Mouse (Mus musculus) MEL (cell line): ENCODE data around the gene Tent4b. TPM values are rescaled to one million over a fixed set of nuclear protein-coding genes. Genes with fewer than 3 reads are reported as not detected.

Source experiments
- DNase-seq: peaks from one replicate; pipeline ENCODE4 v3.0.0; 2011; ENCODE audit warnings: low read depth, low spot score
- H3K27ac ChIP-seq: 2 replicates; pipeline ENCODE4 v1.5.1; 2012; ENCODE audit warnings: low read depth, mild to moderate bottlenecking, control low read depth, low read length, moderate library complexity; ENCODE audit not compliant: control insufficient read depth
- H3K27me3 ChIP-seq, 2 experiments: fragments of 150-350 bp in 1 of 2; sonication (generic) in 1 of 2; 2 replicates each; pipeline ENCODE4 v1.6.1; 2012; ENCODE audit warnings: low read length in 2 of 2, mild to moderate bottlenecking in 2 of 2, improper control_type of control experiment in 1 of 2, moderate library complexity in 1 of 2; ENCODE audit not compliant: insufficient read depth in 2 of 2, control insufficient read depth in 1 of 2
- H3K36me3 ChIP-seq, 2 experiments: 2 replicates each; pipeline ENCODE4 v1.6.1; 2012 to 2014; ENCODE audit warnings: low read length in 2 of 2, improper control_type of control experiment in 1 of 2, inconsistent platforms in 1 of 2, mild to moderate bottlenecking in 1 of 2; ENCODE audit not compliant: insufficient read depth in 2 of 2, control insufficient read depth in 1 of 2
- H3K4me1 ChIP-seq, 2 experiments: fragments of 150-350 bp in 1 of 2; sonication (generic) in 1 of 2; 2 replicates each; pipeline ENCODE4 v1.6.1; 2012; ENCODE audit warnings: low read length in 2 of 2, improper control_type of control experiment in 1 of 2, mild to moderate bottlenecking in 1 of 2; ENCODE audit not compliant: insufficient read depth in 2 of 2, control insufficient read depth in 1 of 2
- H3K4me3 ChIP-seq, 2 experiments: fragments of 150-350 bp in 1 of 2; sonication (generic) in 1 of 2; 2 replicates each; pipeline ENCODE4 v1.5.1; 2012; ENCODE audit warnings: low read depth in 2 of 2, low read length in 2 of 2, mild to moderate bottlenecking in 2 of 2, moderate library complexity in 2 of 2, control low read depth in 1 of 2, improper control_type of control experiment in 1 of 2; ENCODE audit not compliant: control insufficient read depth in 1 of 2, insufficient read depth in 1 of 2
- H3K79me2 ChIP-seq: 2 replicates; pipeline ENCODE4 v1.6.1; 2012; ENCODE audit warnings: mild to moderate bottlenecking, low read length, moderate library complexity; ENCODE audit not compliant: control insufficient read depth, poor library complexity, insufficient read depth
- H3K9ac ChIP-seq: 2 replicates; pipeline ENCODE4 v1.6.1; 2012; ENCODE audit warnings: low read depth, mild to moderate bottlenecking, control low read depth, low read length, moderate library complexity; ENCODE audit not compliant: control insufficient read depth, poor library complexity, severe bottlenecking
- H3K9me3 ChIP-seq: fragments of 150-350 bp; sonication (generic); replicated peaks from 2 replicates; pipeline ENCODE4 v1.6.1; 2012; ENCODE audit warnings: mild to moderate bottlenecking, low read length, improper control_type of control experiment, moderate library complexity; ENCODE audit not compliant: insufficient read depth
- BHLHE40 ChIP-seq: IDR thresholded peaks from 2 replicates; pipeline ENCODE4 v1.6.1; 2012; ENCODE audit warnings: low read depth, mild to moderate bottlenecking, inconsistent platforms, low read length, improper control_type of control experiment, borderline replicate concordance
- CHD1 ChIP-seq: IDR thresholded peaks from 2 replicates; pipeline ENCODE4 v1.6.1; 2012; ENCODE audit warnings: low read depth, mild to moderate bottlenecking, inconsistent platforms, low read length, improper control_type of control experiment
- CTCF ChIP-seq, 3 experiments: IDR thresholded peaks in 2 of 3; conservative IDR thresholded peaks in 1 of 3; 2 replicates each; pipeline ENCODE4 v1.5.1; 2011 to 2012; ENCODE audit warnings: low read length in 3 of 3, low read depth in 2 of 3, mild to moderate bottlenecking in 2 of 3, improper control_type of control experiment in 1 of 3, inconsistent platforms in 1 of 3, mixed read lengths in 1 of 3, moderate library complexity in 1 of 3; ENCODE audit not compliant: control insufficient read depth in 1 of 3, insufficient read depth in 1 of 3, poor library complexity in 1 of 3, severe bottlenecking in 1 of 3
- E2F4 ChIP-seq: IDR thresholded peaks from 2 replicates; pipeline ENCODE4 v1.6.1; 2011; ENCODE audit warnings: low read depth, low read length, improper control_type of control experiment, borderline replicate concordance
- ELF1 ChIP-seq: IDR thresholded peaks from 2 replicates; pipeline ENCODE4 v1.6.1; 2014; ENCODE audit warnings: low read depth, mild to moderate bottlenecking, inconsistent platforms, low read length, improper control_type of control experiment, moderate library complexity
- EP300 ChIP-seq, 2 experiments: IDR thresholded peaks; 2 replicates each; pipeline ENCODE4 v1.6.1; 2011; ENCODE audit warnings: improper control_type of control experiment in 2 of 2, low read length in 2 of 2, low read depth in 1 of 2, mild to moderate bottlenecking in 1 of 2
- GABPA ChIP-seq: IDR thresholded peaks from 2 replicates; pipeline ENCODE4 v1.6.1; 2012; ENCODE audit warnings: low read depth, mild to moderate bottlenecking, inconsistent platforms, low read length, improper control_type of control experiment, moderate library complexity
- GATA1 ChIP-seq: IDR thresholded peaks from 2 replicates; pipeline ENCODE4 v1.6.1; 2011; ENCODE audit warnings: low read depth, low read length, improper control_type of control experiment
- JUND ChIP-seq: IDR thresholded peaks from 2 replicates; pipeline ENCODE4 v1.6.1; 2011; ENCODE audit warnings: low read depth, mild to moderate bottlenecking, improper control_type of control experiment, low read length
- MEF2A ChIP-seq: IDR thresholded peaks from 2 replicates; pipeline ENCODE4 v1.6.1; 2014; ENCODE audit warnings: low read depth, mild to moderate bottlenecking, inconsistent platforms, low read length, improper control_type of control experiment; ENCODE audit not compliant: poor library complexity, insufficient replicate concordance, severe bottlenecking; ENCODE audit errors: extremely low read depth
- MXI1 ChIP-seq: IDR thresholded peaks from 2 replicates; pipeline ENCODE4 v1.6.1; 2011; ENCODE audit warnings: mild to moderate bottlenecking, low read depth, low read length, improper control_type of control experiment
- NELFE ChIP-seq: IDR thresholded peaks from 2 replicates; pipeline ENCODE4 v1.6.1; 2011; ENCODE audit warnings: low read depth, low read length, improper control_type of control experiment
- RAD21 ChIP-seq: IDR thresholded peaks from 2 replicates; pipeline ENCODE4 v1.6.1; 2011; ENCODE audit warnings: mild to moderate bottlenecking, low read depth, low read length, improper control_type of control experiment
- RCOR1 ChIP-seq: IDR thresholded peaks from 2 replicates; pipeline ENCODE4 v1.6.1; 2012; ENCODE audit warnings: low read depth, mild to moderate bottlenecking, inconsistent platforms, low read length, improper control_type of control experiment
- SIN3A ChIP-seq: IDR thresholded peaks from 2 replicates; pipeline ENCODE4 v1.6.1; 2012; ENCODE audit warnings: low read length, improper control_type of control experiment, inconsistent platforms
- SMC3 ChIP-seq: IDR thresholded peaks from 2 replicates; pipeline ENCODE4 v1.6.1; 2011; ENCODE audit warnings: low read depth, low read length, improper control_type of control experiment
- TAL1 ChIP-seq: IDR thresholded peaks from 2 replicates; pipeline ENCODE4 v1.6.1; 2012; ENCODE audit warnings: mild to moderate bottlenecking, inconsistent platforms, low read length, moderate library complexity, mixed read lengths
- TCF12 ChIP-seq: IDR thresholded peaks from 2 replicates; pipeline ENCODE4 v1.6.1; 2014; ENCODE audit warnings: low read depth, mild to moderate bottlenecking, inconsistent platforms, low read length, improper control_type of control experiment, moderate library complexity
- UBTF ChIP-seq: IDR thresholded peaks from 2 replicates; pipeline ENCODE4 v1.6.1; 2012; ENCODE audit warnings: low read depth, mild to moderate bottlenecking, inconsistent platforms, low read length, improper control_type of control experiment, moderate library complexity, borderline replicate concordance; ENCODE audit not compliant: insufficient read depth
- USF1 ChIP-seq: IDR thresholded peaks from 2 replicates; pipeline ENCODE4 v1.6.1; 2014; ENCODE audit warnings: low read depth, mild to moderate bottlenecking, inconsistent platforms, low read length, improper control_type of control experiment, moderate library complexity
- ZC3H11A ChIP-seq: IDR thresholded peaks from 2 replicates; pipeline ENCODE4 v1.6.1; 2012; ENCODE audit warnings: low read depth, mild to moderate bottlenecking, inconsistent platforms, low read length, improper control_type of control experiment
- ZKSCAN1 ChIP-seq: IDR thresholded peaks from 2 replicates; pipeline ENCODE4 v1.6.1; 2012; ENCODE audit warnings: low read depth, mild to moderate bottlenecking, inconsistent platforms, low read length, improper control_type of control experiment, moderate library complexity
- ZNF384 ChIP-seq: IDR thresholded peaks from 2 replicates; pipeline ENCODE4 v1.6.1; 2012; ENCODE audit warnings: low read depth, mild to moderate bottlenecking, inconsistent platforms, low read length, improper control_type of control experiment
- polyA plus RNA-seq, 2 experiments: library from polyadenylated mRNA; stranded (reverse) in 1 of 2; unstranded in 1 of 2; fragments of >175 nt in 1 of 2; fragments of >200 nt in 1 of 2; gene quantifications; 2 replicates each; pipeline versions ENCODE4 v1.2.1 to v1.2.4; 2012; ENCODE audit warnings: low replicate concordance in 2 of 2, low read depth in 1 of 2; ENCODE audit not compliant: insufficient read length in 2 of 2, insufficient read depth in 1 of 2, missing spikeins in 1 of 2
- total RNA-seq: library from RNA; depleted of rRNA; stranded (reverse); fragments of 300-350 nt; gene quantifications from 2 replicates; pipeline ENCODE4 v1.2.3, GENCODE M21; 2012

Tent4b gene
- total and polyA plus RNA-seq, 3 experiments = 25.9 to 45.3 TPM; not detected in 1

DNA sequence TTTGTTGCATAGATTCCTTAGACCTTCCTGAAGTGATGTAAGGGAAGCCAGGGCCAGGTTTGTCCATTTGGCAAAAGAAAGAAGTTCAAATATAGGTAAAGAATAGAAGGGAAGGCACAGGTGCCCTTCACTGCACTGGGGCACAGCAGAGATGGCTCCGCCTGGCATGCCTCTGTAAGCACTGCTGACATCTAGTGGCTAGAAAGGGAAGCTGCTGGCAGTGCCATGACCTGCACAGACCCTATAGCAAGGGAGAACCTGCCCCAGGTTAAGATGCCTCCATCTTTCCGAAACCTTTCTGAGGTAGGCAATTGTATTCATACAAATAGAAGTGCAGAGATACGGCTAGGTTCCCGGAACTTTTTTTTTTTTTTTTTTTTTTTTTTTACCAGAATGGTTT lies 45.3 kb downstream of the Tent4b start:
- no peak overlapping the region for H3K4me3 ChIP-seq
- peak; percentile 67 for DNase-seq
- TF ChIP-seq ZC3H11A (peak; percentile 28; the same call in 1 of the 2 replicates), NELFE (no peak), UBTF (no peak), SMC3 (peak; percentile 63), RAD21 (peak; percentile 65), BHLHE40 (0 out of 2 replicates have a peak, but pooled peaks have one; percentile 21), ZNF384 (peak; percentile 55; the same call in 1 of the 2 replicates), SIN3A (no peak), CTCF (IDR thresholded peaks at IDR 0.05 in 2 of 3, conservative IDR thresholded peaks at IDR 0.05 in 1 of 3; ENCODE audit: control insufficient read depth in 1 of 3, insufficient read depth in 1 of 3, low read depth in 2 of 3, low read length in 3 of 3, poor library complexity in 1 of 3, severe bottlenecking in 1 of 3) (peak; percentile 83 to 94 (median 88)), E2F4 (no peak), USF1 (no peak)
- TF ChIP-seq, all 39 proteins: peak for 6
- H3K27ac ChIP-seq = no peak overlapping the region
- H3K36me3 ChIP-seq = peaks cover 9 to 10% of the 10 kb centered on the region in 2 experiments
- H3K4me1 ChIP-seq = peaks cover 0 to 7% of the 10 kb centered on the region in 2 experiments; a peak in 3 of 4 replicates
- no peaks in the 10 kb centered on the region for H3K9me3 ChIP-seq
- peaks cover 4% of the 10 kb centered on the region; the same call in 1 of the 2 replicates for H3K79me2 ChIP-seq
- no peak overlapping the region for H3K9ac ChIP-seq
- H3K27me3 ChIP-seq = no peaks in the 10 kb centered on the region

DNA sequence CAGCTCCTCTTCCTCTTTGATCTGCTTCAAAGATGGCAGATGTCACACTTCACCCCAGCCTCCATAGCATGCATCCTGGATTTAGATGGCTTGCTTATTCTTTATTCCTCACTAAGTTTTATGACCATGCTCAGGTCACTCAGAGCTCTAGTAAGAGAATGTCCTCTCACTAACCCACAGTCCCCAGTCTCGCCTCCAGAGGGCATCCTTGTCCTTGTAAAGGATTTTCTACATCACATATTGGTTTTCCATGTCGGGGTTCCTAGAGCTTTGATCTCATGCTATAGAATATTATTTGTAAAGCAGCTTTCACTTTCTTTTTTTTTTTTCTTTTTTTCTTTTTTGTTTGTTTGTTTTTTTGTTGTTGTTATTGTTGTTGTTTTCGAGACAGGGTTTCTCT lies 53.8 kb downstream of the Tent4b start:
- Histone ChIP-seq H3K79me2 (no peaks in the 10 kb centered on the region), H3K9me3 (no peaks in the 10 kb centered on the region), H3K27me3 (no peaks in the 10 kb centered on the region), H3K4me3 (no peak overlapping the region), H3K4me1 (no peaks in the 10 kb centered on the region), H3K27ac (no peak overlapping the region), H3K9ac (no peak overlapping the region), H3K36me3 (peaks cover 2 to 21% of the 10 kb centered on the region in 2 experiments)
- no peak for TF ChIP-seq GATA1
- TF ChIP-seq TAL1 = no peak
- no peak for TF ChIP-seq JUND
- no peak for TF ChIP-seq UBTF
- TF ChIP-seq SIN3A = no peak
- TF ChIP-seq CTCF (IDR thresholded peaks at IDR 0.05 in 2 of 3, conservative IDR thresholded peaks at IDR 0.05 in 1 of 3; ENCODE audit: control insufficient read depth in 1 of 3, insufficient read depth in 1 of 3, low read depth in 2 of 3, low read length in 3 of 3, poor library complexity in 1 of 3, severe bottlenecking in 1 of 3) = peak; percentile 44 to 64 (median 51); a peak in 5 of 6 replicates
- TF ChIP-seq MXI1 = no peak
- TF ChIP-seq ZKSCAN1 = no peak
- TF ChIP-seq ELF1 = no peak
- TF ChIP-seq TCF12 = no peak
- no peak for TF ChIP-seq GABPA
- TF ChIP-seq RAD21 = peak; percentile 56
- TF ChIP-seq EP300 (IDR thresholded peaks at IDR 0.05; ENCODE audit: low read depth in 1 of 2, low read length in 2 of 2) = no peak
- no peak for TF ChIP-seq MEF2A
- TF ChIP-seq ZC3H11A = peak; percentile 29; the same call in 1 of the 2 replicates
- TF ChIP-seq RCOR1 = no peak
- TF ChIP-seq SMC3 = peak; percentile 48
- TF ChIP-seq CHD1 = no peak
- DNase-seq = peak; percentile 62
